Mouse (Mus musculus): Measurements from ENCODE around the gene Rpl13a. TPM values are rescaled to one million over a fixed set of nuclear protein-coding genes. Genes with fewer than 3 reads are reported as not detected.
A peak's percentile ranks its signal among the peaks of the same experiment; 100 is the strongest.

Gene Rpl13a
- polyA plus RNA-seq, 1 experiment from 2014 or later, result 1,616 TPM

GRCm38 (mm10) chr7:45090251-45090977 is 38.1 kb downstream of the Rpl13a start:
- Histone ChIP-seq H3K36me3 (ENCODE audit: control insufficient read depth, insufficient read depth) (peaks cover 40% of the 10 kb centered on the region), H3K9ac (ENCODE audit: low read depth, low read length) (no peak overlapping the region), H3K27me3 (replicated peaks; ENCODE audit: control insufficient read depth, insufficient read depth, low read length) (no peaks in the 10 kb centered on the region), H3K27ac (ENCODE audit: low read depth, low read length) (no peak overlapping the region), H3K4me2 (replicated peaks; ENCODE audit: low read depth) (peak overlapping the region; percentile 56; the same call in 1 of the 2 replicates), H3K4me3 (ENCODE audit: low read depth, low read length) (peak overlapping the region; percentile 40), H3K4me1 (replicated peaks; ENCODE audit: control insufficient read depth, insufficient read depth, low read length) (no peaks in the 10 kb centered on the region), H3K9me3 (ENCODE audit: control insufficient read depth) (no peaks in the 10 kb centered on the region)
- 81% methylated on average over 13 of the region's 13 CpGs for WGBS
- TF ChIP-seq CTCF (IDR thresholded peaks at IDR 0.05; ENCODE audit: low read depth), result no peak
- no peak for ATAC-seq

GRCm38 (mm10) chr7:45088597-45088996 is 40.0 kb downstream of the Rpl13a start:
- H3K4me2 ChIP-seq (replicated peaks; ENCODE audit: low read depth), result no peak overlapping the region
- no peak overlapping the region for H3K9ac ChIP-seq (ENCODE audit: low read depth, low read length)
- 91% methylated on average over 17 of the region's 17 CpGs for WGBS
- no peaks in the 10 kb centered on the region for H3K4me1 ChIP-seq (replicated peaks; ENCODE audit: control insufficient read depth, insufficient read depth, low read length)
- no peak overlapping the region for H3K27ac ChIP-seq (ENCODE audit: low read depth, low read length)
- ATAC-seq, result no peak
- no peak overlapping the region for H3K4me3 ChIP-seq (ENCODE audit: low read depth, low read length)
- H3K9me3 ChIP-seq (ENCODE audit: control insufficient read depth), result no peaks in the 10 kb centered on the region
- no peaks in the 10 kb centered on the region for H3K27me3 ChIP-seq (replicated peaks; ENCODE audit: control insufficient read depth, insufficient read depth, low read length)
- no peak for TF ChIP-seq CTCF (IDR thresholded peaks at IDR 0.05; ENCODE audit: low read depth)
- peaks cover 31% of the 10 kb centered on the region; the same call in 1 of the 2 replicates for H3K36me3 ChIP-seq (ENCODE audit: control insufficient read depth, insufficient read depth)

GRCm38 (mm10) chr7:45086084-45086483 is 42.5 kb downstream of the Rpl13a start:
- H3K27me3 ChIP-seq (replicated peaks; ENCODE audit: control insufficient read depth, insufficient read depth, low read length), result no peaks in the 10 kb centered on the region
- no peak overlapping the region for H3K4me2 ChIP-seq (replicated peaks; ENCODE audit: low read depth)
- H3K4me3 ChIP-seq (ENCODE audit: low read depth, low read length), result no peak overlapping the region
- no peaks in the 10 kb centered on the region for H3K4me1 ChIP-seq (replicated peaks; ENCODE audit: control insufficient read depth, insufficient read depth, low read length)
- WGBS, result 76% methylated on average over 4 of the region's 4 CpGs
- TF ChIP-seq CTCF (IDR thresholded peaks at IDR 0.05; ENCODE audit: low read depth), result peak; percentile 52
- H3K9me3 ChIP-seq (ENCODE audit: control insufficient read depth), result no peaks in the 10 kb centered on the region
- peaks cover 38% of the 10 kb centered on the region for H3K36me3 ChIP-seq (ENCODE audit: control insufficient read depth, insufficient read depth)
- no peak overlapping the region for H3K27ac ChIP-seq (ENCODE audit: low read depth, low read length)
- ATAC-seq, result no peak
- no peak overlapping the region for H3K9ac ChIP-seq (ENCODE audit: low read depth, low read length)

GRCm38 (mm10) chr7:45083300-45083890 is 45.2 kb downstream of the Rpl13a start:
- no peak overlapping the region for H3K4me3 ChIP-seq (ENCODE audit: low read depth, low read length)

GRCm38 (mm10) chr7:45082401-45083299 is 45.9 kb downstream of the Rpl13a start:
- Histone ChIP-seq H3K36me3 (ENCODE audit: control insufficient read depth, insufficient read depth) (peaks cover 30% of the 10 kb centered on the region), H3K4me1 (replicated peaks; ENCODE audit: control insufficient read depth, insufficient read depth, low read length) (no peaks in the 10 kb centered on the region), H3K9ac (ENCODE audit: low read depth, low read length) (no peak overlapping the region), H3K27ac (ENCODE audit: low read depth, low read length) (peak overlapping the region; percentile 30), H3K27me3 (replicated peaks; ENCODE audit: control insufficient read depth, insufficient read depth, low read length) (no peaks in the 10 kb centered on the region), H3K4me2 (replicated peaks; ENCODE audit: low read depth) (peak overlapping the region; percentile 46), H3K4me3 (ENCODE audit: low read depth, low read length) (no peak overlapping the region), H3K9me3 (ENCODE audit: control insufficient read depth) (no peaks in the 10 kb centered on the region)
- 40% methylated on average over 25 of the region's 25 CpGs for WGBS
- TF ChIP-seq CTCF (IDR thresholded peaks at IDR 0.05; ENCODE audit: low read depth), result peak; percentile 50
- ATAC-seq, result peak; percentile 5; the same call in 1 of the 2 replicates

More at GRCm38 (mm10) chr7:45083300-45083890, 45.2 kb downstream of the Rpl13a start:
- 82% methylated on average over 22 of the region's 22 CpGs for WGBS
- Histone ChIP-seq H3K36me3 (ENCODE audit: control insufficient read depth, insufficient read depth) (peaks cover 34% of the 10 kb centered on the region), H3K9ac (ENCODE audit: low read depth, low read length) (no peak overlapping the region), H3K27ac (ENCODE audit: low read depth, low read length) (no peak overlapping the region), H3K9me3 (ENCODE audit: control insufficient read depth) (no peaks in the 10 kb centered on the region), H3K4me2 (replicated peaks; ENCODE audit: low read depth) (0 out of 2 replicates have a peak overlapping the region, but pooled peaks have one; percentile 46), H3K4me1 (replicated peaks; ENCODE audit: control insufficient read depth, insufficient read depth, low read length) (no peaks in the 10 kb centered on the region), H3K27me3 (replicated peaks; ENCODE audit: control insufficient read depth, insufficient read depth, low read length) (no peaks in the 10 kb centered on the region)
- TF ChIP-seq CTCF (IDR thresholded peaks at IDR 0.05; ENCODE audit: low read depth), result no peak
- no peak for ATAC-seq

- H3K4me2 ChIP-seq (replicated peaks; ENCODE audit: low read depth), result no peak overlapping the region
- ATAC-seq, result no peak
- 65% methylated on average over 5 of the region's 5 CpGs for WGBS
- no peaks in the 10 kb centered on the region for H3K4me1 ChIP-seq (replicated peaks; ENCODE audit: control insufficient read depth, insufficient read depth, low read length)
- no peak overlapping the region for H3K9ac ChIP-seq (ENCODE audit: low read depth, low read length)
- no peaks in the 10 kb centered on the region for H3K27me3 ChIP-seq (replicated peaks; ENCODE audit: control insufficient read depth, insufficient read depth, low read length)
- no peak for TF ChIP-seq CTCF (IDR thresholded peaks at IDR 0.05; ENCODE audit: low read depth)
- no peak overlapping the region for H3K27ac ChIP-seq (ENCODE audit: low read depth, low read length)
- no peaks in the 10 kb centered on the region for H3K9me3 ChIP-seq (ENCODE audit: control insufficient read depth)
- no peak overlapping the region for H3K4me3 ChIP-seq (ENCODE audit: low read depth, low read length)
- H3K36me3 ChIP-seq (ENCODE audit: control insufficient read depth, insufficient read depth), result peaks cover 31% of the 10 kb centered on the region
These were observed 47.5 kb downstream of the Rpl13a start for GRCm38 (mm10) chr7:45081016-45081415.
